ENCODE assay signal across 10 mouse cellular contexts in the genomic region with DNA sequence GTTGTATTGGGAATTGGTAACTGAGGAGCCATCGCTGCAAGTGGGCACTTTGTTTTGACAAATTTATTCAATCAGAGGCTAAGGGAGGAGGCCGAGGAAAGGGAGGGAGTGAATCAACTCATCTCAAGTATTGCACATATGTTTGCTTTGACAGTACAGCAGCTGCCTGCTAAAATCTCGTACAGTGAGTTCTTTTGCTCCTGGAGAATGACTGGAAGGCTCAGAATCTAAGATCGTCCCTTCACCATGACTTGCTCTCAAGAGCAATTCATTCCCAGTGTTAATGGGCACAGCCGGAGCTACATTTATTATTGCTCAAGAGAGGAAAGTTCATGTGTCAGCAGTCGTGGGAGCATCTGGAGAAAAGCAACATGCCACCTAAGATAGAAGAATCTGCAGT.
DNase-seq lines count a peak whose midpoint lies in the region; ATAC-seq and TF ChIP-seq lines count a peak whose summit lies in the region.
"Had no signal": no experiment of that assay in that cellular context is flagged by ENCODE, and none has a peak within 500 bp of the region (broad histone marks: within the 10 kb centered on the region; RNA-seq: fewer than 3 reads in every experiment).

No protein-coding gene starts in this region.

- H3K27ac ChIP-seq in lung, postnatal 0 days (ENCODE audit: low read length), result no peak overlapping the region
- no peak overlapping the region for H3K27ac ChIP-seq in limb, embryonic 14.5 days (replicated peaks; ENCODE audit: low read depth, low read length)
- no peak overlapping the region for H3K27ac ChIP-seq in heart, adult 2 months

- H3K79me2 ChIP-seq in heart, adult 2 months (replicated peaks; ENCODE audit: control insufficient read depth, insufficient read depth, low read length), result no peaks in the 10 kb centered on the region

- H3K9me3 ChIP-seq in lung, postnatal 0 days (ENCODE audit: low read length), result no peaks in the 10 kb centered on the region
- no peaks in the 10 kb centered on the region for H3K9me3 ChIP-seq in limb, embryonic 14.5 days (ENCODE audit: control insufficient read depth, low read length)

- WGBS in lung, postnatal 0 days, result 42% methylated on average over 6 of the region's 6 CpGs
- 16% methylated on average over 6 of the region's 6 CpGs for WGBS in limb, embryonic 14.5 days
- WGBS in heart, adult 2 months, result 48% methylated on average over 6 of the region's 6 CpGs

- H3K4me2 ChIP-seq in lung, postnatal 0 days (replicated peaks; ENCODE audit: low read depth, low read length), result no peak overlapping the region
- peak overlapping the region; percentile 35 for H3K4me2 ChIP-seq in limb, embryonic 14.5 days (replicated peaks; ENCODE audit: low read depth, low read length, severe bottlenecking)

- no peak for TF ChIP-seq CTCF in lung, postnatal 0 days (IDR thresholded peaks at IDR 0.05)
- no peak for TF ChIP-seq CTCF in heart, adult 2 months (IDR thresholded peaks at IDR 0.05)

- intact Hi-C loops in heart, adult 2 months (cut with DNase I), result no loop called here

- H3K27me3 ChIP-seq in lung, postnatal 0 days (replicated peaks; ENCODE audit: insufficient read depth, low read length), result no peaks in the 10 kb centered on the region
- H3K27me3 ChIP-seq in limb, embryonic 14.5 days (ENCODE audit: control insufficient read depth, insufficient read depth, low read length), result no peaks in the 10 kb centered on the region
- H3K27me3 ChIP-seq in heart, adult 2 months (ENCODE audit: control insufficient read depth, insufficient read depth, low read length), result no peaks in the 10 kb centered on the region

- TF ChIP-seq POLR2A in limb, embryonic 14.5 days (IDR thresholded peaks at IDR 0.05; ENCODE audit: borderline replicate concordance, extremely low read depth, insufficient read depth, insufficient read length), result no peak
- TF ChIP-seq POLR2A in heart, adult 2 months (IDR thresholded peaks at IDR 0.05; ENCODE audit: insufficient read depth, low read depth, low read length), result no peak

- no peak overlapping the region for H3K9ac ChIP-seq in lung, postnatal 0 days (replicated peaks; ENCODE audit: low read depth)
- no peak overlapping the region for H3K9ac ChIP-seq in limb, embryonic 14.5 days (ENCODE audit: low read depth, low read length, severe bottlenecking)
- no peak overlapping the region for H3K9ac ChIP-seq in heart, adult 2 months (ENCODE audit: low read depth, low read length)

- DNase-seq in lung, postnatal 0 days (ENCODE audit: low spot score), result peak; percentile 4
- DNase-seq in lung, postnatal 14 days, result no peak
- peak; percentile 23 for DNase-seq in layer of hippocampus, adult 11-12 months (ENCODE audit: low spot score)
- no peak for DNase-seq in limb, embryonic 14.5 days (ENCODE audit: low spot score)
- DNase-seq in right cerebral cortex, postnatal 4 days, result peak; percentile 3
- no peak for DNase-seq in heart, adult 2 months
- no peak for DNase-seq in heart, adult 11 months
- DNase-seq in kidney, postnatal 36 days, result no peak
- DNase-seq: kidney, postnatal 10 days had no signal

- no peak overlapping the region for H3K4me3 ChIP-seq in lung, postnatal 0 days (ENCODE audit: low read depth, low read length)
- 0 out of 2 replicates have a peak overlapping the region, but pooled peaks have one; percentile 9 for H3K4me3 ChIP-seq in limb, embryonic 14.5 days (replicated peaks; ENCODE audit: low read length)
- H3K4me3 ChIP-seq in heart, adult 2 months, result no peak overlapping the region
- H3K4me3 ChIP-seq: myocyte had no signal

- no peaks in the 10 kb centered on the region for H3K36me3 ChIP-seq in lung, postnatal 0 days (ENCODE audit: insufficient read depth, low read length)
- no peaks in the 10 kb centered on the region for H3K36me3 ChIP-seq in limb, embryonic 14.5 days (ENCODE audit: control insufficient read depth, insufficient read depth, low read length)
- no peaks in the 10 kb centered on the region for H3K36me3 ChIP-seq in heart, adult 2 months (ENCODE audit: control insufficient read depth, insufficient read depth, low read length)

- no peak; the same call in 1 of the 2 replicates for ATAC-seq in lung, postnatal 0 days
- no peak for ATAC-seq in limb, embryonic 14.5 days (ENCODE audit: low FRiP score, low read depth)

- no peak for TF ChIP-seq EP300 in lung, postnatal 0 days (IDR thresholded peaks at IDR 0.05)
- no peak for TF ChIP-seq EP300 in heart, adult 2 months (IDR thresholded peaks at IDR 0.05; ENCODE audit: insufficient read depth, low read depth, low read length)

- no peaks in the 10 kb centered on the region for H3K4me1 ChIP-seq in lung, postnatal 0 days (ENCODE audit: insufficient read depth, low read depth, low read length)
- H3K4me1 ChIP-seq in limb, embryonic 14.5 days (ENCODE audit: control insufficient read depth, insufficient read depth, low read length), result 0 out of 2 replicates have a peak, but pooled peaks cover 3% of the 10 kb centered on the region
- no peaks in the 10 kb centered on the region for H3K4me1 ChIP-seq in heart, adult 2 months (ENCODE audit: control insufficient read depth, insufficient read depth, low read length)

Comparison
In these comparisons a context has a peak if more than half of its experiments do, and no peak if none do; other contexts are left out.
1. DNase-seq: peak in lung, postnatal 0 days (single experiment), layer of hippocampus, adult 11-12 months (single experiment) and right cerebral cortex, postnatal 4 days (single experiment); none in lung, postnatal 14 days (single experiment), limb, embryonic 14.5 days (single experiment), heart, adult 2 months (0 of 2), heart, adult 11 months (single experiment) and kidney, postnatal 36 days (0 of 2).